Mouse (Mus musculus) frontal cortex, adult 2 months (tissue): ENCODE measurements around the gene C1qtnf6. TPM values are rescaled to one million over a fixed set of nuclear protein-coding genes. Genes with fewer than 3 reads are reported as not detected.
A peak's percentile ranks its signal among the peaks of the same experiment; 100 is the strongest.

Experiments
- DNase-seq, 2 experiments: peaks; one replicate each; pipeline ENCODE4 v3.0.0; 2022; ENCODE audit warnings: low spot score in 1 of 2; ENCODE audit errors: extremely low spot score in 1 of 2
- polyA plus RNA-seq: library from polyadenylated mRNA; depleted of rRNA; stranded (reverse); fragments of >200 nt; gene quantifications from 2 replicates; pipeline ENCODE4 v1.2.3, GENCODE M21; 2012

Gene C1qtnf6
- polyA plus RNA-seq, 1 experiment = 4.9 TPM

DNA sequence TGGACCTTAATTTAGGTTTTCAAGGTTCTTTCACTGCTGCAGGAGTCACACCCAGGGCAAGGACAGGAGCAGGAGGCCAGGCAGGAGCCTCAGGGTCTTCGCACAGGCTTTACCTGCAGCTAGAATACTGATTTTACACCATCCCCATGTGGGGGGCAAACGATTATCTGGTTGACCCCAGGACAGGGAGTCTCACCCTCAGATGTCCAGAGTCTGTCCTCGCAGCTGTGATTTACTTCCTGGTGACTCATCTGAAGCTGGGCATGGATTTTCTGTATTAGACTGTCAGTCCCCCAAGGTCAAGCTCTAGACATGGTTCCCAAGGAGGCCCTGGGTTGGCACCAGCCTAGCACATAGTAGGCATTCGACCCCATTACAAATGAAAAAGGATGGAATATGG is 14.8 kb upstream of the C1qtnf6 start:
- DNase-seq = no peak

DNA sequence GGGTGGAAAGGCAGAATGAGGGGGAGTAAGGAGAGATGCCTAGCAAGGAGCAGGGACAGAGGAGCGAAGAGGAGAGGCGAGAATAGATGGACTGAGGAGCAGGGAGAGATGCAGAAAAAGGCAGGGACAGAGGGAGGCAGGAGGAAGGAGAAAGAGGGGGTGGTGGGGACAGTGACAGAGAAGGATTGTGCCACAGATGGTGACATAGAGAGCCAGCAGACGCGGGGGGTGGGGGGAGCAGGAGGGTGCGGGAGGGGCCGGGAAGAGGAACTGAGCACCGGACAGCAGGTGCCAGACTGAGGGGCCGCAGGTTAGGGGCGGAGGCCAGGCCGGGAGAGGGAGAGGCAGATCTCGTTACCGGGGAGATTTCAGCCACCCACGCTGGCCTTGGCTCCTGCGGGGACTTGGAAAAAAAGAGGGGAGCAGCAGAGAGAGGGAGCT is 13.4 kb upstream of the C1qtnf6 start, which contains the start of gene Sstr3:
TSS of gene Sstr3 (minus strand) at position 125 of the 441 bp plus-strand sequence.
- peak in 1 of 2 experiments; percentile 58 for DNase-seq

DNA sequence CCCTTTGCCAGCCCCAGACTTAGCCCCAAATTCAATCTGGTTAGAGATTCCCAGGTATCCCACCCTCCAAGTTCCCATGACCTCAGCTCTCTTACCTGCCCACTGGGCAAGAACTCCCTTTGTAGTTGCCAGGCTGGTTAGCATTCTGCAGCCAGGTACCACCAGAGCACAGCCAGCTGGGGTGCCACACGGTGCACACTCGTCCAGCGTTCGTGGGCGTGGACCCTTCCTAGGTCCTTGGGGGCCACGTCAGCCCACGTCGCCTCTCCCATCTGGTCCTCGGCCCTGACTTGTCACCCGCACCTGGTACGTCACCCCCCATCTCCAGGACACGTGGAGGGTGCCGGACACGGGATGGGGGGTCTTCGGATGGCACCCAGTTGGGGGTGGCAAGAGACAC is 12.8 kb upstream of the C1qtnf6 start:
- DNase-seq = no peak

DNA sequence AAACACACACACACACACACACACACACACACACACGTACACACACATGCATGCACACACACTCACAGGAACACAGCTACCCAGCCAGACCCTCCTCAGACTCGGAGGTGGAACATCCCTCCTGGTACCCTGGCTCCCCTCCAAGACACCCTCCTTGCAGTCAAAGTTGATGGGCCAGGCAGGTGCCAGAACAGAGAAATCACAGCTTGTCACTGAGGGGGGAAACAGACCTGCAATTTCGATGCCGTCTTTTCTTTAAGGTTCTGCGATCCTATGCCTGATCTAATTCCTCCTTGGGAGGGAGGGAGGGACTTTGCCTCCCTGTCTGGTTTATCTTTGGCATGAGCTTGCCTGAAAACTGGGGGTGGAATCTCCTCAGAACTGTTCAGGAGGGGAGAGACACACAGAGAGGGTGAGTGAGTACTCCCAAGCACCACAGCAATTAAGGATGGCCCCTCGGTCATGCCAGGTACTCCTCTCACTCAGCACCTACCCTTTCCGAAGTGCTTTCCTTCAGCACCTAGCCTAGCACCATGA is 11.6 kb upstream of the C1qtnf6 start:
- peak in 1 of 2 experiments; percentile 70 for DNase-seq

DNA sequence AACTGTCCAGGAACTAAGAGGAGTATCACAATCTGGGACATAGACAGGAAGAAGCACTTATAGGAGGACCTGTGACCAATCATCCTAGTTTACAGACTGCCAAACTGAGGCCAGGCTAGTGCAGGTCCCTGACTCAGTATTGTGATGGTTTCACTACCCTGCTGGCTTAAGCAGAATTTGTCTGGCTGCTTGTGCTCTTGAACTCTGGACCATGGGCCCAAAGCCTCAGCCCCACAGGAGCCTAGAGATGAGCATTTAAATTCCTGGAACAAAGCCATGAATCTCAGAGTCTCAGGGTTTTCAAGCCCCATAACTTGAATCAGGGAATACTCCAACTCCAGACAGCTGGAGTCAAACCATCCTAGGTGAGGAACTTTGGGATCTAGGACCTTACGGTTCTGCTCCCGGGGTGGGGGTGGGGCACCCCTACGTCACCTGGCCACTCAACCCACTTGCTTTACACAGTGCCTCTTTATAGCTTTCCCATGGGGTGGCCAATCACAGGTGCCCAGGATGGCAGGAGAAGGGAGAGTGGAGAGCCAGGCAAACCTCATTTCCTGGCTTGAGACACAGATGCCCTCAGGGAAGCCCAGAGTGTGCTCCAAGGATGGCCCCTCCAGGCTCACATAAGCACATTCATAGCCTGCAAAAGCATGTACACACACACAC is 11.0 kb upstream of the C1qtnf6 start:
- no peak for DNase-seq

DNA sequence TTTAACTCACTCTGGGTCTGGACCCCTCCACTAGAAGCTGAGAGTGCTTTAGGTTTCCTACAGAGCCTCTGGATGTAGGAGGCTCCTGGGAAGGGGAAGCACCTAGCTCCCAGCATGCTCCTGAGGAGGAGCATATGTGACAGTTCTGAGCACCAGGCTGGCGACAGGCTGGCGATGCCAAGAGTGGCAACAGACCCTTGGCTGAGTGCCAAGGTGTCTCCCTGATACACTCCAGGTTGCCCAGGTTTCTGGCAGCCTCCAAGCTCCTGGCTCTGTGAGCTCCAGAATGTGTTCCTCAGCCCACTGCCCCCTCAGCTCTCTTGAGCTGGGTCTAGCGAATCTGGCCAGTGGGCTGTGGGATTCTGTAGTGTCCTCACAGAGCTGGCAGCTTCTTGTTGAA is 10.4 kb upstream of the C1qtnf6 start:
- peak in 1 of 2 experiments; percentile 32 for DNase-seq

DNA sequence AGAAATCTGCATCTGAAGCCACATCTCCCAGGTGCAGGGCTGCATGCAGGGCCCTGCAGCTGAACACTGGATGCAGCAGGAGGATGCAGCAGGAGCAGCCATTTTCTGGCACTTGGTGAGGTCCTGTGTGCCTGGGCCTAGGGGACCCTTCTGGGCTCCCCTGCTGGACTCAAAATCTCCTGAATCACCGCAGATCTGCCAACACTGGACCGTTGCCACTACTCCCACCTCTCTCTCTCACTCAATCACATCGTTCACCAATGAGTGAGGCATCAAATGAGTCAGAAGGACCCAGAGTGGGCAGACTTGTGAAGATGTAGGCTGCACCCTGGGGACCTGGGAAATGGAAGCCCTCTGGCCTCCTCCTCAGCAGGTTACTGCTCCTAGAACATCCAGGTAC is 9.8 kb upstream of the C1qtnf6 start:
- DNase-seq = peak in 1 of 2 experiments; percentile 60

DNA sequence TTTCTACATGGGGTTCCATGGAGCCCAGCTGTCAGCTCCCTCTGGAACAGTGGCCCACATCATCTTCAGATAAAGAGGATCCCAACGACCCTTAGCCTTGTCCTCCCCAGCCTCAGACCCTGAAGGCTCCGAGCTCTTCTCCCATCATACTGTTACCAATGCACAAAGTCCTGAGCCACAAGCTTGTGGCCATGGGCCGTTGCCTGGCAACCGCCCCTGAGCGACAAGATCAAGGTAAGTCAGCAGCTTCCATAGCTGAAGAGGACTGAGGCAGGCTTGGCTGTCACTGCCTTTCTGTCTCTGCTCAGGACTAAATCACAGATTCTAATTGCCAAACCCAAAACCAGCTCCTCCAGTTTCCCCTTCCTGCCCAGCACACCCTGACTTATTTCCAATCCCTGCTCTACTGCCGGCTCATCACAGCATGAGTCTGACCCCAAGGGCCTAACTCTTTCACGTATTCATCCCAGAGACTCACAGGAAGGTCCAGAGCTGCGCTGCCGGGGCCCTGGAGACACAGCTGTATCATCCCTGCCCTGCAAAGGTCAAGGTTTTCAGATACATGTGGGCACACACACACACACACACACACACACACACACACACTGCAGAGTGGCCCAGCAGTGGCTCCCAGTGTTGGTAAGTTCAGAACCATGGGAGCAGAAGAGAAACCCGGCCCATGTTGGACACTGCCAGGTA is 4.7 kb upstream of the C1qtnf6 start:
- DNase-seq = no peak

DNA sequence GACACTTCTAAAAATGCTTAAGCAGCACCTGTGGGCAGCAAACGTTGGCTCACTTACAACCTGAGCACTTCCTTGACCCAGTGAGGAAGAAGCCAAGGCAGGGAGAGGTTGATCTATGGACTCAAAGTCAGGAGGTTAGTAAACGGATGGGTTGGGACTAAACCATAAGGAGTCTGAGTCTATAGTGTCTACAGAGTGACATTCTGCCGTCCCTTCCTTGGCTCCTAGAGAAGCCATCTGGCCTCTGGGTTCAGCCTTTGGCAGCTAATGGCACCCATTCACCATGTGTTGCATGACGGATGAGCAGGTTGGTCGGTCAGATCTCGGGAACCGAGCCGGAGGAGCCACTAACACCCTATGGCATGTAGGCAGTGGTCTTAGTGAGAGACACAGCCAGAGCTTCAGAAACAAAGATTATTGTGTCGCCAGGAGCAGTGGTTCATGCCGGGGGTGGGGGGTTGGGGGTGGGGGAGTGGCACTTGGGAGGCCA is 2.2 kb upstream of the C1qtnf6 start:
- no peak for DNase-seq

DNA sequence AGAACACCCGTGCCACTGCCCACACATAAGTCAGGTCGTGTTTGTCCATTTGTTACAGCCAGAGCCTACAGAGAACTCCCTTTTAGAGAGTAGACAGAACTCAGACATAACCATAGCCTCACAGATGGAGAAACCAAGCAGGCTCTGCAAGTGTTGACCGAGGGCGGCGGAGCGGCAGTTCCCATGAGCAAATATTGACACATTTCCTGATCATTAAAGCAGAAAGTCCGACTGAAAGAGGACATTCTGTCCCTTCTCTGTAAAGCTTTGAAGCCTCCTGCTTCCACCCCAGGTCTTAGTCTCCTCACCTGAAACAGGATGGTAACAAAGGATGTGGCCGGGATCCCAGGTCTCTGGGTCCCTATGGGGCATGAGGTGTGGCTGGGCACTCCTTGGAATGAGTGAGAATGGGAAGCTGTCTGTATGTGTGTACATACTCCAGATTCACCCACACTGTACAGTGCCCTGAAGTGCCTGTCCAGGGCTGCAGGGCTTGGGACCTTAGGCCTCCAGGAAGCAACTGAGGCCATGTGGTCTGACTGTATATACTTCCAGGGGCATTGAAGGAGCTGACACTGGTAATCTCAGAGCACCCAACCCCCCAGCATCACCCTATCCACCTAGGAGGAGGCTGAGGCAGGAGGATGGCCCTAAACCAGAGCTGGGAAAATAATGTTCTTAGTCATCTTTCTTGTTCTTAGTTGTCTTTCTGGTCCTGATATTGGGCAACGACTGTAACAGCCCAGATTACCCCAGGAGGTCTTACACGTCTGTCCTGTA is 1.5 kb upstream of the C1qtnf6 start:
- no peak for DNase-seq

DNA sequence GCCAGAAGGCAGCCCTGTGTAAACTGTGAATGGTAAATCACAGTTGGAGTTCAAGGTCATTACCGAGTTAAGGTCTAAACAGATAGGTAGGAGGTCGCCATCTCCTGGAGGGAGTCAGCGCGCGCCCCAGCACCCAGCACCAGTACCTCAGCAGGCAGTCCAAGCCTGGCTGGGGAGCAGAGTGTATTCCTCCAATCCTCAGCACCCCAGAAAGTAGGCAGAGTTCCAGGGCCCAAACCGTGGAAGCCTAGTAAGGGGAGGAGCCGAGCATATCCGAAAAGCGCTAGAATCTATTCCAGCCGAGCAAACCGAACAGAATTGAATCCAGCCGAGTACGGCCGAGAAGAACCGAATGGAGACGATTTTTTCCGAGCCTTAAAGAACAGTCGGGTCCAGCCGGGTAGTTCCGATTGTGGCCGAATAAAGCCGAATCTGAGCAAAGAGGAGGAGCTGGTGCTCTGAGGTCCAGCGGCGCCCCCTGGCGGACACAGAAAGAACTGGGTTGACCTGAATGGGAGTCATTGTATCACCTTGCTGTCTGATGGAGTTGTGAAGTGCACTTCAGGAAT is 769 bp upstream of the C1qtnf6 start:
- peak; percentile 100 for DNase-seq

DNA sequence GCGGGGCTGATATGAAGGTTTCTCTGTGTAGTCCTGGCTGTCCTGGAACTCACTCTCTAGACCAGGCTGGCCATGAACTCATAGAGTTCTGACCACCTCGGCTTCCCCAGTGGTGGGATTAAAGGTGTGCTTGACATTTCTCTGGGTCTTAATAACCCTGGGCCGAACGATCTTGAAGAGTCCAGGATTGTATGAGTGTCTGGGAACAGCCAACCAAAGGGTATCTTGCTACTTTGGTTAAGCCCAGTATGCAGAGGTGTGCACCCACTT is 170 bp upstream of the C1qtnf6 start:
- DNase-seq = no peak

DNA sequence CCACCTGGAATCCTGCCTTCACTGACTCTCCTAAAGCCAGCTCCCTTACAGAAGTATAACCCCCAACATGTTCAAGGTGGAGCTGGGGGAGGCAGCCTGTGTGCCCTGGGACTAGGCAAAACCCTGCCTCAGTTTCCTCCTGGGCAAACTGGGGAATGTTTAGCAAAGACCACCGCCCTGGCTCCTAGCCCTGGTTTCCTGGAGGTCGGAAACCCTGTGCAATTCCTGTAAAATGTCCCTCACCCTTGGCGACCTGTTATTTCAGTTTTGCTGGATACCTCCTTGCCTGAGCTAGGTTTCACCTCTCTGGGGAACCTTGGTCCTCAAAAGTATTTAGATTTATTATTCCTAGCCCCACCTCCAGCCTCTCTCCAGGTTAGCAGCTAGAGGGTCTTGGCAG is 1.1 kb downstream of the C1qtnf6 start:
- no peak for DNase-seq

DNA sequence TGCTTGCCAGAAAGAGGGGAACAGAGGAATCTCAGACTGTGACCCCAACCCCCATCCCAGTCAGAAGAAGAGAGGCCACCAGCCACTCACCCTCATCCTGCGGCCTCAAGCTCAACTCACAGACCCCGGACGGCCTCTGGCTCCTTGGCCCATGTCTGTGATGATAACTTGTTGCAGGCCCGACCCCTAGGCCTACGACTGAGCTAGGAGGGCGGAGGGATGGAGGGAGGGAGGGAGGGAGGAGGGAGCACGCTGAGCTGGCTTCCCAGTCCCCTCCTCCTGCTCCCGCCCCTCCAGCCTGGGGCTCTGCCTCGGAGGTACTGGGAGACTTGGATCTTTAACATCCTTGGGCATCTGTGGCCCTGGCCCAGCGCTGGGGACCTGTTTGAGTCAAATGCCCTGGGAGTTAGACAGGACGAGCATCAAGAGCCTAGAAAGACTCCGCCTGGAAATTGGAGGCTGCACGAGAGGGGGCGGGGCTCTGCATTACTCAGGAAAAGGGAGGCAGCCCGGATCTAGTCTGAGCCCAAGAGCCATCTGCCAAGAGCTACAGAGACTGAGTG is 1.7 kb downstream of the C1qtnf6 start:
- peak in 1 of 2 experiments; percentile 78 for DNase-seq

DNA sequence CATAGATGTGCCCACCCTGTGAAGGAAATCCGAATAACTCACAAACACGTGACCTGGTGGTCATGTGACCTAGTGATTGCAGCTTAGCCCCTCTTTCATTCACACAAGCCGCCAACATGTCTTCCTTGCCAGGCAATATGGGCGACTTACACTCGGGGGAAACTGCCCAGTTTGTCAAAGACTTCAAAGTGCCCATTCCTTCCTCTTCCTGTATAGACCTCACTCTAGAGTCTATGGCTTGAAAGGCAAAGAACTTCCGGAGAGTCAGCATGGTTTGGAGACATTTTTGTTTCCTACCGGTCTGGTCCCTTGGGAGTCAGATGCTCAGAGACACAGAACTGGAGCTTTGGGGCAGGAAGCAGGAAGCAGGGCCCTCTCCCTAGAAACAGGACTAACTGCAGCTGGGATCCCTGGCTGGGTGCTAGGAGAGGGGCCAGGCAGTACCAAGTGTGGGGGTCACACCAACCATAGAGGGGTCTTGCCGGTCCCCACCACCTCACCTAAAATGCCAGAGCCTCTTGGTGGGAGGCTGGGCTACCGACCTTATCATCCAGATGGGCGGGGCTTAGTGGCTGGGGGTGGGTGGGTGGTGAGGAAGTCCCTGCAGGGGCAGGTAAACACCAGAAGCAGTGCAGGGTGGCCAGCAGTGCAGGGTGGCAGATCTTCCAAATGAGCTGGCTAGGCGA is 2.3 kb downstream of the C1qtnf6 start:
- DNase-seq = no peak

DNA sequence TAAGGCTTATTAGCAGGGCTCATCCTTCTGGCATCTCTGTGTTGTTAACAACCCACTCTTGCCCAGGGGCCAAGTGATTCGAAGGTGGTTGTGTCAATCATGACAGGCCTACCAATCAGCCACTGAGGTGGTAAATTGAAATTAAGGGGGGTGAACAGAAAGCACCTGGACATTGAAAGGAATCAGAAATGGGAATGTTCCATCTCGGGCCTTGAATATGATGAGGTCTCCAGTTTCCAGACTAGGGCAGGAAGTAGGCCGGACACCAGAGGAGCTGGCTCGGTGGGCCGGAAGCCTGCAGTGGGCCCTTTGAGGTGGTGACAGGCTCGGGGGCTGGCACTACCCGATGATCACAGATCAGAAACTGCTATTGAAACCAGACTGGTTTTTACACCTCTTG is 3.2 kb downstream of the C1qtnf6 start:
- peak in 1 of 2 experiments; percentile 70 for DNase-seq

DNA sequence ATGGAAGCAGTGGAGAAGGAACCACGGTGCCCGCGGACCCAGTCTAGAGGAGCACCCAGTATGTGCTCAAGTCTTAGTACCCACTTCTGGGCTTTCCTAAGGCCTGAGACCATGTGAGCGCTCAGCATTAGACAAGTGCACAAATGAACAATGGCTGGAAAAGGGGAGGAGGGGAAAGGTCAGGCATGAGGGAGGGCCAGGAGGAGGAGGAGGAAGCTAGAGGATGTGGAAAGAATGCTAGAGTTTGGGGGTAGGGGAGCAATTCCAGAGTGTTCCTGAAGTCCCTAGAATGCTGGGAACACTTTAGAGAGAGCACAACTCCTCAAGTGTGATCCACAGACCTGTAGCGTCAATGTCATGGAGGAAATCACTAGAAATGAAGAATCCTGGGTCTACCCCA is 7.1 kb downstream of the C1qtnf6 start:
- DNase-seq = no peak

DNA sequence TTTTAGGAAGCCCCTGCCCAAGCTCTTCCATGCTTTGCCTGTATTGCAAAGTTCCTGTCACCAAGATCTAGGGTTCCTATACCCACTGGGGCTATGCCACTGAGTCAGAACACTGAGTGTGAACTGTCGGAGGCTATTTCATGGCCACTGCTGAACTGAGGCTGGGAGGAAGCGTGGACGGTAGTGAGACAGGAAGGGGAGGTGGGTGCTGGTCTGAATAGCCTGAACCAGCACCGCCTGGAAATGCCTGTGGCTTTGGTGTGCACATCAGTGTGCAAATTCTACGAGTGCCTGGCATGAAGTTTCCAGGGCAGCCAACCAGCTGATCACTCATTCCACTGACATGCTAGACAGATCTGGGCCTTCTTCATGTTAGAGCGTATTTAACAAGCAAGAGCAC is 9.3 kb downstream of the C1qtnf6 start:
- DNase-seq = no peak

DNA sequence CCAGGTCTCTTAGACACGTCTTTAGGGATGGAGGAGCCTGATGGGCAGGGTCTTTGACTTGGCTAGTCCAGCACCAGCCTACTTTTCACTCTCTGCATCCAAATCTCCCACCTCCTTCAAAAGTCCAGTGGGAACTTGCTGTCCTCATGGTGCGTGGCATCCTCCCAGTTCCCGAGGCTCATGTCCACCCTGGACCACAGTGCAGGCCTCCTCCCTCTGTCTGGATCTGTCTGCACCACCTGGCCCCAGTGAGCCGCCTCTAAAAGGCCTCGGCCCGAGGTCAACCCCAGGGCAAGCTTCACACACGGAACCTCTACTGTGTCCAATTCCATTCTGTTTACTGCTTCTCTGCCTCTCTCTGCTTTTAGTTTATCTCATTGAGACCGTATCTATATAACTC is 9.9 kb downstream of the C1qtnf6 start:
- no peak for DNase-seq

DNA sequence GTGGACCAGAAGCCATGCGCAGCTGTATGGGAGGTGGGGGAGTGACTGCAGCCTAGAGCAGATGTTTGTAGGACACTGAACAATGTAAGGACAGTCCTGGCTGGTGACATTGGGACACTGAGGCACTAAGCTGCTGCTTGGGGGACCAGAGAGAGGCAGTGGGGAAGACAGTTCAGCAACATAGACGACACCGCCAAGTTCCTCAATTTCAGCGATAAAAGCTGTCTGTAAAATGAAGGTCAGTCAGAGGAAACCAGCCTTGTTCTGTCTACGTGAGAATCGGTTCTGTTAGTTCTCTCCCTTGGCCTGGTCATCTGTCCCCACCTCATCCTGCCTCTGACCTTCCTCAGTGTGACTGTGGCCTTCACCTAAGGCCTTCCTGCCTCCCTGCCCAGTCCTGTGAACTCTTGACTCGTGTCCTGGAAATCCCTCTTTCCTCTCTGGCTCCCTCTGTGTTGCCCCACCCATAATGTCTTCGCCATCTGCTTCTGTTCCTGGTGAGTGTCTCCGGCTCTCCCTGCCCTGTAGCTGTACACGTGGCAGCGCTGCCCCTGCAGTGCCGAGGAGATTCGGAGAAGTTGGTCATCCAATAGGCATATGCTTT is 11.0 kb downstream of the C1qtnf6 start:
- DNase-seq = no peak
